Mouse (Mus musculus): ENCODE measurements around the gene Rgs18.

Rgs18 gene

DNA sequence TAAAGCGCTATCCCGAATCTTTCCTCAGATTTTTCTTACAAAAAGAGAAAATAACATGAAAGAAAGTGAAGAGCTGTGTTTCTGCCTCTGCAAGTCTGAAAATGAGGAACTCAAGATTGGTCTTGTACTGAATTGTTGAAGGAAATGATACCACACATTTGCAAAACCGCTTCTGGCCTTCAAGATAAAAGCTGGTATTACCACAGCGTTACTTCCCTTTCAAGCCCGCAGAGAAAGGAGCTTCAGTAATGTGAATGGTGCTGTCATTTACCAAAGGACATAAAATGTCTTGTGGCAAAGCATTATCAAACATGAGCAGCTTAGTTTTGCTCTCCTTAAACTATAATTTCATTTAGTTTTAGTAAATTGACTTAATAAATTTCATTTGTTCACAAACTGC lies at the start of gene Rgs18:
Rgs18 (minus strand) TSS at position 105 of the 400 bp plus-strand sequence.
- DNase-seq: no peak

DNA sequence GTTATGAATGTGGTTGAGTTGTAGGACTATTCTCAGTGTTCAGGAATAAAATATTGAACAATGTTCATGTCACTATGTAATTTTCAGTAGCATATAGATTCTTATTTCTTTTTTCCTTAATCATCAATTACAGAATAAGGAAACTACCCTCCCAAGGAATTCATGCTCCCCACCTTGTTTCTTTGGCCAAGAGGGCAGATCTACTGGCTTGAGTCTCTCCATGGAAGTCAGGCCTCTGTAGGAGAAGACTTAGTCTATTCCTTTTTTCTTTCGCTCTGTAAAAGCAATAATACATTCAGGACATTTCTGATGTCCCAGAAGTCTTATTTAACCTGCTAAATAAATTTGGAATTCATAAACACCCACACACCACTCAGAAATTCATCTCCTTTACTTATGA lies 841 bp downstream of the Rgs18 start:
- DNase-seq: no peak

DNA sequence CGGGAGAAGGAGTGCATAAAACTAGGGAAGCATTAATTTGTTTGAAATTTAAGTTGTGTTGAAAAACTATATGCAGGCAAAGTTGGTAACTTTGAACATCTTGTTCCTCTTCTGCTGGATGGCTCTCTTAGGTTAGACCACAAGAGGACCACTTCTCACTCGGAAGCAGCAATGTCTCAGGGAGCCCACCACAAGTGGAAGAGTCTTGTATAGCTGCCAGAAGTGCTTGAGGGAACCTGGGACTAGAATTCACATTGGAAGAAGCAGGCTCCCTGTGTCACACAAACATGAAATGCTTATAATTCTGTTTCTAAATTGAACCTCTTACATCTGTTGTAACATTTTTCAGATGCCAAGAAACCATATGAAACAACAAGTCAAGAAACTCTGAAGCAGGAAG lies 9.0 kb downstream of the Rgs18 start:
- DNase-seq: no peak

DNA sequence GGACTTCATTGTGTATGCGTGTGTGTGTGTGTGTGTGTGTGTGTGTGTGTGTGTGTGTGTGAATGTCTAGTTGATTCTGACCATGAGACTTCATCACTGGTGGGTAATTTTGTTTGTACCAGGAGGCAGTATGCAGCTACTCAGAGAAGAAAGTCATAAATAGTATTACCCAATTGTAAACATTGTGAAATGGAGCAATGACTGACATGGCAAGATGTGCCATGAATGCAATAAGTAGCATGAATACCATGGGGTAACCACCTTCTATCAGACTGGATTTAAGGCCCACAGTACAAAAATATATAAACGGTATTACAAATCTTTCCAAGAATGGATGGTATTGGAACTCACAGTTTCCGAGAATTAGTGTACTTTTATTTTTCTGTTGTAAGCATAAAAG lies 14.4 kb downstream of the Rgs18 start:
- no peak for DNase-seq

DNA sequence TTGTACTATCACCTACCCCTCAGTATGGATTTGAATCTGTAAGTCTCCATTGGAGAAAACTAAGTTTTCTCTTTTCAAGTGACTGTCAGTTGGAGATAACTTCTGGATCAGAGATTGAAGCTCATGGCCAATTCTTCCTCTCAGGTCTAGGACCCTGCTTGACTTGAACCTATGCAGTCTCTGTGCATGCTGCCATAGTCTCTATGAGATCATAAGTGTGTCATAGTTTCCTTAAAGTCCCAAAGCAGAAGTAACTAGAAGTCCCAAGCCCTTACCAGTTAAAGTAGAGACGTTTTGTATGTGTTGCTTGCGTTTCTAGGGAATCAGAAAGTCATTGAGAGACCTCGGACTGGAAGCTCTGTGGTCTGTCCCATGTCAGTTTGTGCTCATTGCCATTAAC lies 24.5 kb downstream of the Rgs18 start:
- no peak for DNase-seq

- DNase-seq: no peak
Measured at GRCm38 (mm10) chr1:144746182-144746581, 29.1 kb downstream of the Rgs18 start.

- DNase-seq: no peak
Measured at GRCm38 (mm10) chr1:144737739-144738138, 37.5 kb downstream of the Rgs18 start.

- DNase-seq: no peak
Measured at GRCm38 (mm10) chr1:144720736-144721135, 54.5 kb downstream of the Rgs18 start.

DNA sequence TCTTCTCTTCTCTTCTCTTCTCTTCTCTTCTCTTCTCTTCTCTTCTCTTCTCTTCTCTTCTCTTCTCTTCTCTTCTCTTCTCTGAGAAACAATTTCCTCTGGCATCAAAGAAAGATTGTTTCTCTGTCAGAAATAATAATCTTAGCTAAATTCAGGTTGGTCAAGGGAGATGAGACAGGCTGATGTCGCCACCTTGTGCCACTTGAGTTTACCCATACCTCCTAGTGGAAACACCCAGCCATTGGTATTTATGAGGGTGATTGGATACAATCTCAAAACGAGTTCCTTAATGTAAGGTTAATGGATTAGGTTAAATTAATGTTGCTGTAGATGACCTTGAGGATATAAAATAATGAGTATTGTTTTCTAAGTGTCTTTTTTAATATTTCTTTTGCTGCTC lies 70.9 kb downstream of the Rgs18 start:
- no peak for DNase-seq

Measured in cerebellum, adult 9-11 months (tissue).